Mouse (Mus musculus) embryonic facial prominence, embryonic 12.5 days (tissue): ENCODE results near the gene Rev3l. TPM values are rescaled to one million over a fixed set of nuclear protein-coding genes. Genes with fewer than 3 reads are reported as not detected.

Source experiments
- ATAC-seq: fragments of 200-750 bp; cut with Nextera tagmentation; 2 replicates; pipeline ENCODE4 v1.8.0; 2017; ENCODE audit not compliant: insufficient number of reproducible peaks, insufficient read depth, low FRiP score, low TSS enrichment
- H3K27ac ChIP-seq: fragments of 300-500 bp; sonication (generic); 2 replicates; pipeline ENCODE4 v1.5.1; 2016; ENCODE audit warnings: mild to moderate bottlenecking
- H3K27me3 ChIP-seq: fragments of 300-500 bp; sonication (generic); 2 replicates; pipeline ENCODE4 v1.6.1; 2016; ENCODE audit warnings: mild to moderate bottlenecking, moderate library complexity
- H3K36me3 ChIP-seq: fragments of 300-500 bp; sonication (generic); 2 replicates; pipeline ENCODE4 v1.6.1; 2016; ENCODE audit warnings: mild to moderate bottlenecking
- H3K4me1 ChIP-seq: fragments of 300-500 bp; sonication (generic); 2 replicates; pipeline ENCODE4 v1.6.1; 2016
- H3K4me2 ChIP-seq: fragments of 300-500 bp; sonication (generic); replicated peaks from 2 replicates; pipeline ENCODE4 v1.6.1; 2016; ENCODE audit warnings: mild to moderate bottlenecking, moderate library complexity
- H3K4me3 ChIP-seq: fragments of 300-500 bp; sonication (generic); 2 replicates; pipeline ENCODE4 v1.5.1; 2016; ENCODE audit warnings: mild to moderate bottlenecking
- H3K9ac ChIP-seq: fragments of 300-500 bp; sonication (generic); 2 replicates; pipeline ENCODE4 v1.6.1; 2016; ENCODE audit warnings: mild to moderate bottlenecking, moderate library complexity
- H3K9me3 ChIP-seq: fragments of 300-500 bp; sonication (generic); 2 replicates; pipeline ENCODE4 v1.6.1; 2016; ENCODE audit warnings: mild to moderate bottlenecking, moderate library complexity
- WGBS: fragments of 180-500 bp; shearing (Covaris S2); methylation state at CpG from one replicate; pipeline ENCODE4 v1.1.7; 2016; 5-methylcytosine and 5-hydroxymethylcytosine counted together
- polyA plus RNA-seq: library from polyadenylated mRNA; unstranded; fragments of >200 nt; fragmentation: Nextera tagmentation; extraction: Ambion mirVana; gene quantifications from 2 replicates; pipeline ENCODE4 v1.2.1, GENCODE M21; 2016

The Rev3l gene
- polyA plus RNA-seq = 21.5 and 21.7 TPM in 2 replicates

DNA sequence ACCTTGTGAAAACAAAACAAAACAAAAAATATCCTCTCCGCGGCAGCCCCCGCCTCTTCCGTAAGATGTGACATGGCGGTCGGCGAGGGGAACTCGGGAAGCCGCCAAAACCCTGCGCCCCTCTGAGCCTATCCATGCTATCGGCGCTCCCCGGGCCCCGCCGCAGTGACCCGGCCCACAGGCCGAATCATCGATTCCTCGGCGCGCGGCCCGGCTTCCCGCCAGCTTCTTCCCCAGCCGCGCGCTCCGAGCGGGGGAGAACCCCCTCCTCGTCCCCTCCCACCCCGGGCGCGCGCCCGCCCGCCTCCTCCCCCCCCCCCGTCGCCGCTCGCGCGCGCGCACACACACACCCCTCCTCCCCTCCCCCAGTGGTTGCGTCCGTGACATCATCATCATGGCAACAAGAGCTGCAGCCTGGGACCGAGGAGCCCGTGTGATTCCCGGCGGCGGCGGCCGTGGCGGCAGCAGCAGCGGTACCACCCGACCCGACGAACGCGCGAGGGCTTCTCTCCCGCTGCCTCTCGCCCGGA, at the start of gene Rev3l:
TSS of gene Rev3l (plus strand) at position 383 of the 530 bp plus-strand sequence.
- Histone ChIP-seq H3K4me3 (peak within 1 kb of the TSS; percentile 79), H3K36me3 (no peaks in the 10 kb centered on the region), H3K27me3 (no peaks in the 10 kb centered on the region), H3K4me2 (peak within 1 kb of the TSS; percentile 60), H3K27ac (peak within 1 kb of the TSS; percentile 100), H3K4me1 (peaks cover 10% of the 10 kb centered on the region), H3K9ac (peak within 1 kb of the TSS; percentile 91), H3K9me3 (no peaks in the 10 kb centered on the region)
- peak; percentile 85 for ATAC-seq
- WGBS = 0% methylated on average over 44 of the region's 64 CpGs

DNA sequence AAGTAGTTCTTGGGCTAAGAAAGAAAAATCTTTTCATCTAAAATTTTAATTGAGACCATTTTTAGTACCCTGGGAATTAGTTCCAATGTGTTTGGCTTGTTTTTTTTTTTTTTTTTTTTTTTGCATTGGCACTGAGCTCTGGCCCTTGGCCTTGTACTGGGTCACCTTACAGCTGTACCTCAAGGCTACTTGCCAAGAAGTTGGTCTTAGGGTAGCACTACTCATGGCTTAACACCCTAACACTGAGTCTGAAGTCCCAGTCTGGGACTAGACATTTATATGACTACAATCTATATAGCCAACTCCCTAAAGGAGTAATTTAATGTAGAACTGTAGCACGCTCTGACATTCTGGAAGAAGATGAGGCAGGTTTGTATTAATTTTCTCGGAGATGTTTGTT, 49.4 kb upstream of the Rev3l start:
- no peaks in the 10 kb centered on the region for H3K9me3 ChIP-seq
- 63% methylated on average over 2 of the region's 2 CpGs for WGBS
- peaks cover 4% of the 10 kb centered on the region; the same call in 1 of the 2 replicates for H3K4me1 ChIP-seq
- H3K4me3 ChIP-seq = no peak overlapping the region
- no peak overlapping the region for H3K9ac ChIP-seq
- no peaks in the 10 kb centered on the region for H3K27me3 ChIP-seq
- no peak overlapping the region for H3K27ac ChIP-seq
- no peak overlapping the region for H3K4me2 ChIP-seq
- no peak for ATAC-seq
- H3K36me3 ChIP-seq = no peaks in the 10 kb centered on the region

DNA sequence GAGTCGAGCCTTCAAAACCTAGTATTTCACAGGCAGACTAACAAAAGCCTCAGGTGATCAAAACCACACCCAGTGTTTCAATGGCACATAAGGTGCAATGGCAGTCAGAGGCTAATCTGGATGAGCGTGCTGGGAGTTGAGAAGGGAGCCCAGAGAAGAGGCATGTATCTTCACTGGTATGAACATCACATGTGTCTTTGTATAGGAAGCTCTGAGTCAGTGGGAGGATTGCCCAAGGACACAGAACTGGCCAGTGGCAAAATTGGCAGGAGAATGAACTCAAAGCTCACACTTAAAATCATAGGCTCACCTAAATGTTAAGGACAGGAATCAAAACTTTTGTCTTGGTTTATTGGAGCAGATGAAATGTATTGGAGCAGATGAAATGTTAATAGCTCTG, 48.4 kb upstream of the Rev3l start:
- Histone ChIP-seq H3K27ac (no peak overlapping the region), H3K27me3 (no peaks in the 10 kb centered on the region), H3K9ac (no peak overlapping the region), H3K9me3 (no peaks in the 10 kb centered on the region), H3K4me1 (peaks cover 4% of the 10 kb centered on the region; the same call in 1 of the 2 replicates), H3K4me2 (no peak overlapping the region), H3K36me3 (no peaks in the 10 kb centered on the region), H3K4me3 (no peak overlapping the region)
- 82% methylated on average over 2 of the region's 2 CpGs for WGBS
- no peak for ATAC-seq

DNA sequence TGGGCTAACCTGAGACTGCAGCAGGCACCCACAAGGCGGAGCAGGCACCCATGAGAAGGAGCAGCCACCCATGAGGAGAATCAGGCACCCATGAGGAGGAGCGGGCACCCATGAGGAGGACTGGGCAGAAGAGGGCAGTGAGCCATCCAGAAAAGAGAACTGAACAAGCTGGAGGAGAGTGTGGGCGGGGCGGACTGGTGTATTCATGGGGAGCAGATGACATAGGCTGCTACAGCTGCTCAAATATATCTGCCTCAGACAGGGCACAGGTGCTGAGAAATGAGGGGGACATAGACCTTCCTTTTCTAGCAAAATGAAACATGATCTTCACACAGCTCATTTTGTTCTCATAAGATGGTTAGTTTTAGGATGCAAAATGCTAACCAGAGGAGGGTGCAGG, 45.1 kb upstream of the Rev3l start:
- 95% methylated on average over 4 of the region's 4 CpGs for WGBS
- Histone ChIP-seq H3K9me3 (no peaks in the 10 kb centered on the region), H3K4me1 (peaks cover 10% of the 10 kb centered on the region; the same call in 1 of the 2 replicates), H3K27ac (no peak overlapping the region), H3K27me3 (no peaks in the 10 kb centered on the region), H3K36me3 (no peaks in the 10 kb centered on the region), H3K4me2 (no peak overlapping the region), H3K9ac (no peak overlapping the region), H3K4me3 (no peak overlapping the region)
- ATAC-seq = no peak

DNA sequence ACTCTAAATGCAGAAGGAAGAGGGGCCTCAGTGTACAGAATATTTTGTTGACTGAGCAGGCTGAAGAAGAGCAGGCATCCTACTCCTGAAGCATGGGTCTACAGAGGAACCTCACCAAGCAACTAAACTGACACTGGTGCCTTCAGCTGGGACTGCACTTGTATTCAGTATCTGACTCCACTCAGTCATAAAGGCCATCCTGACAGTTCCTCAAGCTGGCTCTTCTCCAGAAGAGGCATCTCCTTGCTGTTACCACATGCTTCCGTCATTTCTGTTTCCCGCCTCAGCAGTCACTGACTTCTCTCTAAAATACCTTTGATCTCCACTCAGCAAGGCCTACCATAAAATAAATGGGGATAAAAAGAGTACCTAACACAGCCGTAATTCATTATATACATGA, 44.1 kb upstream of the Rev3l start:
- no peak for ATAC-seq
- no peaks in the 10 kb centered on the region for H3K36me3 ChIP-seq
- peaks cover 11% of the 10 kb centered on the region; the same call in 1 of the 2 replicates for H3K4me1 ChIP-seq
- no peak overlapping the region for H3K4me2 ChIP-seq
- H3K9me3 ChIP-seq = no peaks in the 10 kb centered on the region
- H3K4me3 ChIP-seq = no peak overlapping the region
- no peaks in the 10 kb centered on the region for H3K27me3 ChIP-seq
- 87% methylated on average over 3 of the region's 3 CpGs for WGBS
- no peak overlapping the region for H3K27ac ChIP-seq
- H3K9ac ChIP-seq = no peak overlapping the region

DNA sequence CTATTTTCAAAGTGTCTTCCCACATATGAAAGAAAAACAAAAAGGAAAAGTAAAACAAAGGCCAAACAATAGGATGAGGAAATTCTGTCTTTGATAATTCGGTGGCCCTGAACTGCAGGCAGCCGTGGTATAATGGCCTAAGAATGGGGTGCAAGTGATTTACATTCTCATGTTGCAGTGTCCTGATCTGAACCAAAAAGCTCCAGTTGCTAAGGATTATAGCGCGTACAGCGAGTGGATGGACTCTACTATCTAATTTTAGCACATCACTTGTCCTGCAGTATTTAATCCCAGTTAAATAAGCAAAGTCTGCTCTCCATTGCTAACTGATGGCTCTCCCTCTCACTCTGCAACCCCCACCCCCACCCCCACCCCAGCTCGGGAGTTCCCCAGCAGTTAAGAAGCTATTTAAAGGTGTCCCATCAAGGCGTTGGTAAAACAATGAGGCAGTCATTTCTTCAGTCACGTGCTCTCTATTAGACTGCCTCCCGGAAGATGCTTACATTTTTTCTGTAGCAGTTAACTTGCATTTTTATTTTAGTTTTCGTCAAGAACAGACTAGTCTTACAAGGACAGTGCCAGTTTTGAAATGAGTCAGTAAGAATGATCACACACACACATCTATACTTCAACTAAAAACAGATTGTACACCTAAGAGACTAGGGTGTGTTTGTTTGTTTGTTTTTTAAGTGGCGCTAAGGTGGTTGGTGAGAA, 40.4 kb upstream of the Rev3l start:
- 48% methylated on average over 11 of the region's 11 CpGs for WGBS
- Histone ChIP-seq H3K36me3 (no peaks in the 10 kb centered on the region), H3K4me2 (no peak overlapping the region), H3K9ac (no peak overlapping the region), H3K4me1 (peaks cover 7% of the 10 kb centered on the region; the same call in 1 of the 2 replicates), H3K27ac (no peak overlapping the region), H3K4me3 (no peak overlapping the region), H3K9me3 (no peaks in the 10 kb centered on the region), H3K27me3 (no peaks in the 10 kb centered on the region)
- no peak for ATAC-seq

DNA sequence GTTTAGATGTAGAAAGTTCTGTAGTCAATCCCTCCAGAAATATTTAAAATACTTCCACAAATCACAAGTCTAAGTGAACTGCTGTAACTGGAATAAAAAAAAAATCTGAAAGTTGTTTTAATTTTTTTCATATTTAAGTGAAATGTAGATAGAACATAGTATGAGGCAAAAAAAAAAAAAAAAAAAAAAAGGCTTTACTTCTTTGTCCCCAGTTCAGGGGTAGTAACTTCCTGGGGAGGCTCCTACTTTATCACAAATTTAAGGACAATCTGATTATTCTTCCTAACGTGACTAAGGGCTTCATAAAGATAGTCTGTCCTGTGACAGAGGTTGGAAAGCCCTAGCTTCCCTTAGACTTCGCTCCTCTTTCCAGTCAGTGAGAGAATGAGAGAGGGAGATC, 39.8 kb upstream of the Rev3l start:
- 79% methylated on average over 2 of the region's 2 CpGs for WGBS
- H3K4me2 ChIP-seq = no peak overlapping the region

DNA sequence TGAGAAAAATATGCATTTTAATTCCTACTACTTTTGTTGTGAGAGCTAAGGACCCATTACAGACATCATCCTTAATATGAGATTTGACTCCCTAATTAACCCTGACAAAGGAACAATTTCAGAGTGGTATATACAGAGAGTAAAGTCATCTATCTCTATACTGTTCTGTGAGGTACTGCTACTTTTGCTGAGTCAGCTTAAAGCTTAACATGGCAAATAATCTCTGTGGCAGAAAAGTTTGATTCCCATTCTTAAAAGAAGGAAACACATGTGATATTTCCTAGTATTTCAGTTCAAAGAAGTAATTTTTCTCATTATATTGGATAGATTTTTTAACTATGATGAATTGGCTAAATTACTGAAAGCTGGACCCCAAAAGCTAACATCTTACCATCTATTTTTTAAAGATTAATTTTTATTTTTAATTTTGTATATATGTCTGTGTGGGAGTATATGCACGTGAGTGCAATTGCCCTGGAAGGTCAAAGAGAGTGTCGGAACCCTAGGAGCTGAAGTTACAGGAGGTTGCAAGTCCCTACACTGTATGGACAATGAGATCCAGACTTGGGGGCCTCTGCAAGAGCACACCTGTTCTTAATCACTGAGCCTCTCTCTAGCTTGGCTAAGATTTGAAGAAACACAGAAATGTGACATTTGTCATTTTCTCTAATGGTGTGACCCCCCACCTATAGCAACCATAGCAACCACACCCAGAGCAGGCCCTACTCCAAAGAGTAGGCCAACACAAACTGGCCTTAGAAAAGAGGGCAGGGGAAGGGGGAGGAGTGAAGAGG, 24.0 kb upstream of the Rev3l start:
- H3K9ac ChIP-seq = no peak overlapping the region
- ATAC-seq = no peak
- H3K4me2 ChIP-seq = no peak overlapping the region
- H3K36me3 ChIP-seq = no peaks in the 10 kb centered on the region
- H3K27me3 ChIP-seq = no peaks in the 10 kb centered on the region
- H3K4me3 ChIP-seq = no peak overlapping the region
- H3K27ac ChIP-seq = no peak overlapping the region
- 29% methylated on average over 2 of the region's 2 CpGs for WGBS
- H3K4me1 ChIP-seq = 0 out of 2 replicates have a peak, but pooled peaks cover 4% of the 10 kb centered on the region
- H3K9me3 ChIP-seq = no peaks in the 10 kb centered on the region

More for the DNA sequence above, 39.8 kb upstream of the Rev3l start:
- Histone ChIP-seq H3K27me3 (no peaks in the 10 kb centered on the region), H3K36me3 (no peaks in the 10 kb centered on the region), H3K9me3 (no peaks in the 10 kb centered on the region), H3K4me1 (peaks cover 7% of the 10 kb centered on the region; the same call in 1 of the 2 replicates), H3K9ac (no peak overlapping the region), H3K4me3 (no peak overlapping the region), H3K27ac (no peak overlapping the region)
- ATAC-seq = no peak

DNA sequence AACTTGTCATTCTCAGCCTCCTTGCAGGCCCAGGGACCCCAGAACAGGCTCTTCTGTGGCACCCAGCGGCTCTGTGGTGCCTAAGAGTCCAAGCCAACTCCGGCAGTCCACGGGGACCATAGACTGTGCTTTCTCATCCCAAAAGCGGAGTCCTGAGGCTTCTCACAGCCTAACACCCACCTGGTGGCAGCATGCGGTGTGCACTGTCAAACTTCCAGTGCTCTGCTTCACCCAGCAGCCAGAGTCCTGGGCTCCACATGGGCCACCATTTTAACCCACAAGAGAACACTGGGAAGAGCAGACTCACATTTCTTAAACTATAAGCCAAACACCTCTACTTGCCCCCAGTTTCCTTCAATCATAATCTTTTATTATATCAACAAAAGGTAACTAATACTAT, 15.0 kb upstream of the Rev3l start:
- no peak overlapping the region for H3K27ac ChIP-seq
- WGBS = 75% methylated on average over 5 of the region's 5 CpGs
- no peak overlapping the region for H3K9ac ChIP-seq
- H3K4me3 ChIP-seq = no peak overlapping the region
- no peaks in the 10 kb centered on the region for H3K36me3 ChIP-seq
- ATAC-seq = no peak
- H3K9me3 ChIP-seq = no peaks in the 10 kb centered on the region
- no peak overlapping the region for H3K4me2 ChIP-seq
- no peaks in the 10 kb centered on the region for H3K4me1 ChIP-seq
- no peaks in the 10 kb centered on the region for H3K27me3 ChIP-seq

DNA sequence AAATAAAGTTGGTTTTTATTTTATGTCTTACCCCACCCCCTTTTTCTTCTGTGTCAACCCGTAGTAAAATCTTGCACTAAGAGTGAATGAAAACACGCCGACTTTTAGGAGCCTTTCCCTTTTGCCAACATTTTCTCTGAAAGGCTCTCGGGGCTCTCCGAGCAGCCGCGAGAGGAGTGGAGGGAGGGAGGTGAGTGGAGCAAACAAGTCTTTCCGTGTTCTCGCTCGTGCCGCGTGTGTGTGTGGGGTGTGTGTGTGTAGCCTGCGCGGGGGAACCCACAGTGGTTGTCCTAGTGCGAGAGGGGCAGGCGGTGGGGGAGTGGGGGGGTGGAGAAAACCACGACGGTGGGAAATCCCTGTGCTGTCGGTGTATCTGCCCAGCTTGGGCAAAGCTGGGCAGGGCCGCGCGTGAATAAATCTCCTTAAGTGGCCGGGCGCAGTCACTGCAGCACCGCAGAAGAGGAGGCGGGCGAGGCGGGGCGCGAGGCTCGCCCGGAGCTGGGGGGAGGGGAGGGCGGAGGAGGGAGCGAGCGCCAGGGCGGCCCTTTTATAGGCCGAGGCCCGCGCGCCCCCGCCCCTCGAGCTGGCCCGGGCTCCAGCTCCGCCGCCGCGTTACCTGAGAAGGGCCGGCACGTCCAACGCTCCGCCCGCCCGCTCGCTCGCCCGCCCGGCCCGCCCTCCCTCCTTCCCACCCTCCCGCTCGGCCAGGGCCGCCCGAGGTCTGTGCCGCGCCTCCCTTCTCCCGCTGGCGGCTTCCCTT, 762 bp upstream of the Rev3l start:
- H3K9ac ChIP-seq = peak overlapping the region; percentile 91
- peak overlapping the region; percentile 79 for H3K4me3 ChIP-seq
- no peaks in the 10 kb centered on the region for H3K36me3 ChIP-seq
- ATAC-seq = peak; percentile 92
- peaks cover 10% of the 10 kb centered on the region for H3K4me1 ChIP-seq
- H3K4me2 ChIP-seq = peak overlapping the region; percentile 56
- WGBS = under 1% methylated on average over 64 of the region's 66 CpGs
- no peaks in the 10 kb centered on the region for H3K27me3 ChIP-seq
- peak overlapping the region; percentile 100 for H3K27ac ChIP-seq
- H3K9me3 ChIP-seq = no peaks in the 10 kb centered on the region
